Mouse (Mus musculus) lung, adult 2 months (tissue): Measurements from ENCODE around the gene Aym1. TPM values are rescaled to one million over a fixed set of nuclear protein-coding genes. Genes with fewer than 3 reads are reported as not detected.

Experiments used
- DNase-seq: peaks from one replicate; pipeline ENCODE4 v3.0.0; 2022
- H3K4me1 ChIP-seq: fragments of 200-500 bp; 2 replicates; pipeline ENCODE4 v1.6.1; 2011; ENCODE audit warnings: low read length; ENCODE audit not compliant: control insufficient read depth, insufficient read depth
- H3K4me3 ChIP-seq: fragments of 200-500 bp; replicated peaks from 2 replicates; pipeline ENCODE3; 2011; ENCODE audit warnings: low read depth, mild to moderate bottlenecking, control low read depth, low read length; ENCODE audit errors: extremely low read depth
- CTCF ChIP-seq: fragments of 200-500 bp; IDR thresholded peaks from 2 replicates; pipeline ENCODE4 v1.5.1; 2011; ENCODE audit warnings: mild to moderate bottlenecking, low read length, control low read depth; ENCODE audit not compliant: insufficient read depth
- POLR2A ChIP-seq: fragments of 200-500 bp; IDR thresholded peaks from 2 replicates; pipeline ENCODE4 v1.6.1; 2011; ENCODE audit warnings: low read depth, mild to moderate bottlenecking, control low read depth, low read length, borderline replicate concordance; ENCODE audit errors: extremely low read depth
- WGBS: fragments of 180-500 bp; shearing (Covaris S2); methylation state at CpG from one replicate; pipeline ENCODE4 v1.1.7; 2018; 5-methylcytosine and 5-hydroxymethylcytosine counted together
- polyA plus RNA-seq: library from polyadenylated mRNA; depleted of rRNA; stranded (reverse); fragments of >200 nt; gene quantifications from 2 replicates; pipeline ENCODE4 v1.2.3, GENCODE M21; 2012; rRNA removed

Gene Aym1
- polyA plus RNA-seq, 1 experiment: not detected

- no peak overlapping the region for H3K4me3 ChIP-seq
- DNase-seq: no peak
- WGBS: 70% methylated on average over 17 of the region's 17 CpGs
- no peaks in the 10 kb centered on the region for H3K4me1 ChIP-seq
- no peak for TF ChIP-seq CTCF
Observed at GRCm38 (mm10) chr5:113396286-113396934, 39.3 kb downstream of the Aym1 start.

DNA sequence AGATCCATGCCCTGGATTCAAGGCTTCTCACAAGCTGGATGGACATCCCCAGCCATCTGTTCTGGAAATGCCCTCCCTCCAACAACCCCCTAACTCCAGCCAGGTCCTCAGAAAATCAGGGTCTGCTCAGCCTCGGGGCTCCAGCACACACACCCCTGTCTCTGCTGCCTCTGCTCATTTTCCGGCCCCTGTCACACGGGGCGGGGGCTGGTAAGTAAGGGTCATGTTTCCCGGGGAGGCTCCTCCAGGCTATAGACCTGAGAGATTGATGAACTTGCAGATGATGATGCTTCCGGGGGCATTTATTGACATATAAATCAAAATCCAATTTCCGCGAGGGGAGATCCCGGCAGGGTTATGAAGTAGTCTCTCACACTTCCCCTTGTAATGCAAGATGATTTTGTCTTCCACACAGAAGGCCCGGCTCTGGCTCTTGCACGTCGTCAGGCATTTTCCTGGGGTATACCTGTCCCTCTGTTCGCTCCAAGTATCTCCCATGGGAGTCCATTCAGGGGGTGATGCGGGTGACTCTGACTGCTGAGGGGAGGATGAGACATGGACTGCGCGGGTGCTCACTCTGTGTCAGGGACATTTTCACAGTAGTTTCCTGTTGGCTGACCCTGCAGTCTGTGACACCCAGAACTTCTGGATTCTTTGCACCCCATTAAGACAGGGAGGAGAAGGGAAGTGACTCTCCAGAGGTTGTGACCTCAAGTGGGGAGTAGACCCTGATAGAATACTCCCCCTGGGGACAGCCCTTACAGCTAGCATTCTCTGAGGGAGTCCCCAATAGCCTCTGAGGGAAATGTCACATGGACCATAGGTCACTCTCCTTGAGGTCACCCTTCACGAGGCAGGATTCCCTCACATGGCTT lies 40.6 kb downstream of the Aym1 start:
- Histone ChIP-seq H3K4me1 (no peaks in the 10 kb centered on the region), H3K4me3 (no peak overlapping the region)
- no peak for DNase-seq
- 59% methylated on average over 17 of the region's 17 CpGs for WGBS
- TF ChIP-seq POLR2A: no peak
- no peak for TF ChIP-seq CTCF

GRCm38 (mm10) chr5:113402702-113403101 lies 45.6 kb downstream of the Aym1 start:
- no peak for DNase-seq
- no peak for TF ChIP-seq CTCF
- TF ChIP-seq POLR2A: no peak
- WGBS: 32% methylated on average over 11 of the region's 11 CpGs
- H3K4me3 ChIP-seq: no peak overlapping the region
- no peaks in the 10 kb centered on the region for H3K4me1 ChIP-seq

- TF ChIP-seq CTCF (no peak), POLR2A (no peak)
- Histone ChIP-seq H3K4me1 (no peaks in the 10 kb centered on the region), H3K4me3 (no peak overlapping the region)
- WGBS: 1% methylated on average over 3 of the region's 3 CpGs
- no peak for DNase-seq
Observed at GRCm38 (mm10) chr5:113407346-113407745, 50.3 kb downstream of the Aym1 start.

Other genes starting within 250 kb of the Aym1 start
- 29.0 and 32.0 TPM in 2 replicates for gene 2900026A02Rik, start 136.1 kb upstream of the Aym1 start, polyA plus RNA-seq
- 0.08 TPM in 1 of 2 replicates, not detected in the other for gene Tmem211, start 130.4 kb upstream of the Aym1 start, polyA plus RNA-seq
- gene Sgsm1, start 46.5 kb upstream of the Aym1 start, polyA plus RNA-seq: 4.4 and 6.7 TPM in 2 replicates
- 3.9 and 4.9 TPM in 2 replicates for gene Wscd2, start 133.0 kb downstream of the Aym1 start, polyA plus RNA-seq